Mouse (Mus musculus) lung, postnatal 4 days (tissue): Measurements from ENCODE around the gene Rara.
A peak's percentile ranks its signal among the peaks of the same experiment; 100 is the strongest.

ENCODE experiments used
- DNase-seq, 2 experiments: peaks; one replicate each; pipeline ENCODE4 v3.0.0; 2021

The Rara gene

DNA sequence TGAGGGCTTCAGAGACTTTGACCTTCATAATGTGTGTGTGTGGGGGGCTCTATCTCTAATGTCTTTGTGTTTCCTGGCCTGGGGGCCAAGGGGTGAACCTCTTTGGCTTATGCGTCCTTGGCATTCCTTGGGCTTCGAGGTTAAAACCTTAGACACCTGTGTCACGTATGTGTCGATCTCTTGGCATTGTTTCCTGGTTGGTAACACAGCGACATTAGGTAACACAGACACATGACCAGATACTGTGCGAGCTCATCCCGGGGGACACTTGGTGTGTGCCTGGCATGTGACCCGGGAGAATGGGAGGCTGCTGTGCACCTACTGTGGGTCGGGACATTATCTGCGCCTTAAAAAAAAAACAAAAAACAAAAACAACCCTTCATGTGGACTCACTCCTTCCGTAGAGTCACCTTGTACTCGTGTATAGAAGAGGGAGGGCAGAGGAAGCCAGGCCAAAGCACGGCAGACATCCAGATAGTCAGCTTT, 26.3 kb downstream of the Rara start:
- DNase-seq, result no peak

DNA sequence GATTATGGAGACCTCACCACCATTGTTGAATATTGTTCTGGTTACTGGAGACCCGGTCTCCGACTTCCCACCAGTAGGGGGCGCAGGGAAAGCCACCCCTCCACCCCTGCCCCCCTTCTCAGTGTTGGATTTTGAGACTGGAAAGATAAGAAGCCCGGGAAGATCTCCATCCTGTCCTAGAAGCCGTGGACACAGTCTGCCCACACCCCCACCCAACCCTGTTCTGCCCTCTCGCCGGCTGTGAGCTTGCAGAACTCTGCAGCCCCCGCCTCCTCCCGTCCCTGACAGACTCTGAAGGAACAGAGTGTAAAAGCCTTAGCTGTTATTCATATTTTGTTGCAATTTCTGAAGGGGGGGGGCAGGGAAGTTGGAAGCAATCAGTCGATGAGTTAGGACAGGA, 26.8 kb downstream of the Rara start:
- DNase-seq, result peak; percentile 88 to 91

DNA sequence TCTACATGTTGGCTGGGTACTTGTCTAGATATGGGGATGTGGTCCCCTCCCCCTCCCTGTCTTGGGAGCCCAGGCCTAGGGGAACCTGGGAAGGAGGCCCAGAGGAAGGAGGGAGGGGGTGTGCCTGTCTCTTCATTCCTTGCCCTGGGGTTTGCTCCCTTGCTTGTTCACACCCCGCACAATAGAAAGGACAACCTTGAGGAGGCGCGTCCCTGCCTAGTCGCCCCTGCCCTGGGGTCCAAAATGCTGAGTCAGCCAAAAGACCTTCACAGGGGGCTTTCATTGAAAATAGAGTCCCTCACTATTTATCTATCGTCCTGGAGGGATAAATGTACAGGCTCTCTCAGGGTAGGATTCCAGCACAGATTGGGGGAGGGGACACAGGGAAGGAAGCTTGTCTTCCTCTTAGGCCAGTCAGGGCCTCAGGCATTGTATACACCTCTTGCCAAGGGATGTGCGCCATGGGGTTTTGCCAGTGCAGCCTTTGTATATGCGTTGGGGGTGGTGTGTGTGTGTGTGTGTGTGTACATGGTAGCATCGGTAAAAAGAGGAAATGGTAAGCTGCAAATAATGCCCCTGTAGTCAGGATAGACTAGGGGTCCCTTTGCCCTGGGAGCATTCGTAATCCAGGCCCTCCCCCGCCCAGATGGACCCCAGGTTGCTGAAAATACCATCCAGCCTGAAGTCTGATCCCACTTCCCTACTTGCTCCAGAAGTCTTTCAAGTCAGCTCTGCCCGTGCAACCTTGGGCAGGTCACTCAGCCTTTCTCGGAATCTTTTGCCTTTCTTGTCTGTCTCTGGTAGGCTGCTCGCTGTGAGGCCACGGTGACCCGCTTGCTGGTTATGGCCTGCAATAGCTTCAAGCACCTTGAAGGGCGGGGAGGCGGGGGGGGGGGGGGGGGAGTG, 27.4 kb downstream of the Rara start:
- DNase-seq, result peak; percentile 65 to 80

DNA sequence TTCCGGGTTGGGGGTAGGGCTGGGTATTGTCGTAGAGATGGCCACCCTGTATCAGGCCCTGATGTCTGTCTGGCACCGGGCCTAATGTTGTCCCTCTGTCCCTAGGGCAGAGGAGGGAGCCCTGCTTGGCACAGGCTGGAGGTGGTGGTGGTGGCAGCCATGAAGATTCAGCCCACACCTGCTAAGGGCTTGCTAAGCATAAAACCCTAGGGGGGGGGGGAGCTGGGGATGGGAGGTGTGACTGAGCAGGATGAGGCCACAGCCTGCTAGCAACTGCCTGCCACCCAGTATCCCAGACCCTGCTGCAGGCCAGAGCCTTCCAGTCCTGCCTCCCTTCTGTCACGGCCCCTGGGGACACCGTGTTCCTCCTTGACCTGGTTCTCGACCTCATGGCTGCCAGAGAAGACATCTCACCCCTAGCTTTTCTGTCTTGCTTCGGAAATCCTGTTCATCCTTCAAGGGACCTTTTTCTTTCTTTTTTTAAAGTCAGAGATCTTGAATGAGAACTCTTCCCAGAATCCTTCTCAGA, 28.2 kb downstream of the Rara start:
- peak; percentile 24 to 53 for DNase-seq

DNA sequence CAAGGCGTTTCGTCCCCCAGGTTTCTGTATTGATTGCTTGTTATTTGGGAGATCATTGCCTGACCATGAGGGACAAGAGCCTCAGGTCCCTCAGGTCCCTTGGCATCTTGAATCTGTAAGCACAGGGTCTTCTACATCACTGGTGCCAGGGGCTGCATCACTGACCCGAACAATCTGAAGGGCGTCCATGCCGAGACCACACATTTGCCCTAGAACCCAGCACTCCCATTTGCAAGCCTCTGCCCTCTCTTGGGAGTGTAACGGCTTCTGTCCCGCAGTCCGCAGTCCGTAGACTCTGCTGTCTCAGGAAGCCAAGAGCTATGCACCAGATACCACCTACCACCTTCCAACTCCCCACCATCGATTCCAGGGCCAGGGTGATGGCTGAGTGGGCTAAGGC, 28.7 kb downstream of the Rara start:
- no peak for DNase-seq

DNA sequence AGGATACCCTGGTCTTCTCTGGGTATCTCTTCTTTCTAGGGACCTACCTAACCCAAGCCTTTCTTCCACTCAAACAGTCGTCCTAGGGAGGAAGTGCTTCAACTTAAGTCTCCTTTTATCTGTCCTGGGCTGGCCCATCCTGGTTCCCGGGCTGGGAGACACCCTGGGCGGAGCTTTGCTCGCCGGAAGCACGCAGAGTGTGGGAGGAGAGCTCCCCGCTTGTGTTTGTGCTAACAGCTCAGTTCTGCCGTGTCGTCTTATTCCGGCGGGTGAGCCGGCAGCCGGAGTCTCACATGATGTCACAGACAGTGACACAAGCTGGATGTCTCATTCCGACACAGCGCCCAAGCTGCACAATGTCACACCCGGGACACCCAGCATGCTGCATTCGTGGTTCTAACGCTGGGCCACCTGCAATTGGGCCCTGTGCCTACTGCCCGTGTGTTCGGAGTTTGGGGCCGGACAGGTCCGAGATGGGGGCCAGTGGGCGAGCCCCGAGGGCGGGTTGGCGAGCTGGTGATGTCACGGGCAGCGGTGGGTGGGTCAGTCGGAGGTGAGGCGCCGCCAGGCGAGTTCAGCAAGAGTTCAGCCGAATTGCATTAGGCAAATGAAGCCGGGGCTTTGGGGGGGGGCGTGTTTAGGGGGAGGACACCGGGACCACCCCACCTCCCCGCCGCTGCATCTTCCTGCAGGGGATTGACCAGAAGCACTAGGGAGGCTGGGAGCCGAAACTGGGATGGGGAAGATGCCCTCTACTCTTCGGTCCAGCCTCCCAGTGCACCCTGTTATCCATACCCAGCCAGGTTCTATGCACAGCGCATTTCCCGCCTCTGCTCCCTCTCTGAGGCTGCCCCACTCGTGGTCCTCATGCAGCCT, 32.1 kb downstream of the Rara start:
- peak; percentile 92 to 95 for DNase-seq

DNA sequence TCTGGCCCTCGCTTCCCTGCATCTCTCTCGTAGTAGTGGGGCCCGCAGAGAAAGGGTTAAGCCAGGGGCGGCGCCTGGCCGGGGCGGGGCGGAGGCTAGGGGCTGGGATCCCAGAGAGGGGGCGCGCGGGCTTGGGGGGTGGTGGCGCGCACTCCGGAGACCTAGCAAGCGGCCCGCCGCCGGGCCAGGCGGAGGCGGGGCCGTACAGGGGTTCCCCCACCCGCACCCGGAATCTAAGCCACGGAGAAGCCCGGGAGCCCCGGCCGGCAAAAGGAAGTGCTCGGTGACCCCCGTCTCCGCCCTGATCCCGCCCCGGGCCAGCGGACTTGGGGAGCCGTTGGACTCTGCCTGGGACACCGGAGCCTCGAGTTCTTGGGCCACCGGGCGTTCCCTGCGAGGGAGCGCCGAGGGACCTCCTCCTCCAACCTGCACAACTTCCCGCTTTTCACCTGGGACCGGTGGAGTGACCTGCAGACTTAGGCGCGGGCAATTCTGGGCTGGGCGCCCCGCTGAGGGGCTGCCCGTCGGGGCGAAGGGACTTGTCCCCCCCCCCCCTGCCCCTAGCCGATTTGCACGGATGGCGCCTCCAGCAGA, 32.8 kb downstream of the Rara start:
- DNase-seq, result peak; percentile 92 to 93

DNA sequence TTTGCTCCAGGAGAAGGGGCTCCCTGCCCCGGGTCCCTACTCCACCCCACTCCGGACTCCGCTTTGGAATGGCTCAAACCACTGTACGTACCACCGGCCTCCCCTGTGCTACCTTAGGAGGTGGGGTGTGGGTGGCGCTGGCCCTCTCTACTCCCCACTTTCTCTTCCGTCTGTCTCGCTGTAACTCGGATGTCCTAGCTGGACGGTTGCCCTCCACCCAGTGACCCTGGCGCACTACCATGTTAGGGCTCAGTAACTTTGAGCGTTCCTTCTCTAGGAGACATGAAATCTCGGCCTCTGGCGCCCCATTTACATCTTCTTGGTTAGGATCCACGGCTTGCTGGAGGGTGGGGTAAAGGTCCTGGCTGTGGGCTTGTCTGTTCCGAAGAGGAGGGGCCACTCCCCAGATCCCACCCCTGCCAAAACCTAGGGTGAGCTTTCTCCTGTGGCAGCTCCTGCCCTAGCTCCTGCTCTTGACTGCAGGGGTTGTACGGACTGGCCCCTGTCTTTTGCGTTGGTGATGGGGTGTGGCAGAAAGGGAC, 33.5 kb downstream of the Rara start:
- peak; percentile 59 to 66 for DNase-seq

DNA sequence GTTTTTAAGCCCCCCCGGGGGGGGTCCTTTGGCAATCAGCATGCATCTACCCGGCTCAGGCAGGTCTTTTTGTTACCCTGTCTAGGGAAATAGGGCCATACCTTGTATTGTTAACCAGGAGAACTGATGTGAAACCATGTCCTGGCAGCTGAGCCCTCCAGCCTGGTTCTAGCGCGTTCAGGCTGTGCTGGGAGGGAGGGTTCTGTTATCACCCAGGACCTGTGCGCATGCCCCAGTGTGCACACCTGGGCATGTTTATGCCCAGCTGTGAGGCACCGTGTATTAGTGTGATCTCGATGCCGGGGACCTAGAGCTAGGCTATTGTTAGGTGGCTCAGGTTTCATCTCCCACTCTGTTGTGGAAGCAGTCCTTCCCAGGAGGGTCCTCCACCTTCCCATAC, 34.1 kb downstream of the Rara start:
- DNase-seq, result peak in 1 of 2 experiments; percentile 32

DNA sequence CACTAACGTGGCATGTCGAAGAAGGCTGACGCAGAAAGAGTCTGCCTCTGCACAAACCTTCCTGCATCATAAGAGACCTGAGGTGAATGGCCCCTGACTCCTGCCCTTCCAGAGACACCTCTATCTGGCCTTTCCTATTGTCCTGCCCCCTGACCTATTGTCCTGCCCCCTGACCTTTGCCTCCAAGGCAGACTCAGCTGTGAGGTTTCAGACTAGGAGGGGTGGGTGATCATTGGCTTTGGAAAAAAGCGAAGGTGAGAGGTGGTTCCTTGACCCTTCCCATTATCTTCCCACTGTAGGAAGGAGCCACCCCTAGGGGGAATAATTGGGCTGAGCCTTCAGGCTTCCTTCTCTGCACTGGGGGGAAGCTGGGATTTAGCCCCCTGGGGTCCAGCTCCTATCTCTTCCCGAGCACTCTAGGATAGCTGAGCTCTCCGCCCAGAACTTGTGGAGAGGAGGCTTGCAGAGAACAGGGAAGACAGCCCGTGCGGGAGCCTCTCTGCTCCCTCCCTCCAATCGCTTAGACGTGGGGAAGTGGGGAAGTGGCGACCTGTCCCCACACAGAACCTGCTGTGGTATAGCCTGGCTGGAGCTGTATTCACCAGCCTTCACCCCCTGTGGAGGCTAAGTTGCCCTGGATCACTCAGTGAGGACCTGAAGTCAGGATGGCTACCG, 34.9 kb downstream of the Rara start:
- peak; percentile 34 to 43 for DNase-seq

DNA sequence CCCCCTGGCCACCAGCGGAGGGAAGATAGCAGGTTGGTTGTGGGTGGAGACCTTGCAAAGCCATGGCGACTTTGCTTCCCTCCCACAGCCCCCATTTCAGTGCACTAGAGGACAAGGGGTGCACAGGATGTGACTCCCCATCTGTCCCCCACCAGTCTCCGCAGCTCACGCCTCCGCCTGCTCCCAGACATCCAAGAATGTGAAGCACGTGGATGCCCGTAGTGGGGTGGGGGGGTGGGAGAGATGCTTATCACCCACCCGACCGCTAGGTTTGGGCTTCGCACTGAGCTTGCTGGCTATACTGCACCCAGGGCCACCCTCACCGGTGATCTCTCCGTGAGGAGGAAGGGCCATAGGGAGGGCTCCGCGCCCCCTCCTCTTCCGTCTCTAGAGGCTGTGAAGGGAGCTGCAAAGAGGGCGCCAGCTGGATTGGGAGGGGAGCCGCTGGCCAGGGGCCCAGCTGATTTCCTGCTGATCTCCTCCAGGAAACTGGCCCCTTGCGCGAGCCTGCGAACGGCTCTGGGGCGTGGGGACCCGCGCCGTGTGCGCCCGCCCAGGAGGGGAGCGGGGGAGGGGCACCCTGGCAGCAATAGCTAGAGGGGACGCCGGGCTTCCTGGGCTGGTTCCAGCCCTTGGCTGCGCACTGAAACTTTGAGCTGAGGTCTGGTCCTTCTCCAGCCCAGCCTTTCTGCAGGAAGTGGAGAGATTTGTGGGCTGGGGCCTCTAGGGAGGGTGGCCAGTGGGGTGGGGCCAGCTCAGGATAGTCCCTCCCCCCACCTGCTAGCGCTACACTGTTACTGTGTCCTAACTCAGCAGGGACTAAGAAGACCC, 35.8 kb downstream of the Rara start:
- peak; percentile 93 to 98 for DNase-seq

DNA sequence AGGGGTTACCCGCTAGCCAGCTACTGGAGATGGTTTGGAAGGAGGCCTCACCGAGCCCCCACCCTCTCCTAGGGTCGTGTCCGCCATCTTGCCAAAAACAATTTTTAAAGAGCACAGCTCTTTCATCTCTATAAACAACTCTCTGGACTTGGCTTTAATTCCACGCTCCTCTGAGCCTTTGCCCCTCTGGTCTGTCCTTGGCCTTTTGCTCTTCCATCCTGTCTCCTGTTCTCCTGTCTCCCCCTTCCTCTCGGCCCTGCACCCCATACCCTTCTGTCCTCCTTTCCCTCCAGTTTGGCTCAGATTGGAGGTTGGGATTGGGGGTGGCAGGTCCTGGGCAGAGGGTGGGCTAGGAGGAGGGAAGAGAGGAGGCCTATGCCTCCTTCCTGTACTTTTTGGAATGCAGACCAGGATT, 36.6 kb downstream of the Rara start:
- peak in 1 of 2 experiments; percentile 23 for DNase-seq

DNA sequence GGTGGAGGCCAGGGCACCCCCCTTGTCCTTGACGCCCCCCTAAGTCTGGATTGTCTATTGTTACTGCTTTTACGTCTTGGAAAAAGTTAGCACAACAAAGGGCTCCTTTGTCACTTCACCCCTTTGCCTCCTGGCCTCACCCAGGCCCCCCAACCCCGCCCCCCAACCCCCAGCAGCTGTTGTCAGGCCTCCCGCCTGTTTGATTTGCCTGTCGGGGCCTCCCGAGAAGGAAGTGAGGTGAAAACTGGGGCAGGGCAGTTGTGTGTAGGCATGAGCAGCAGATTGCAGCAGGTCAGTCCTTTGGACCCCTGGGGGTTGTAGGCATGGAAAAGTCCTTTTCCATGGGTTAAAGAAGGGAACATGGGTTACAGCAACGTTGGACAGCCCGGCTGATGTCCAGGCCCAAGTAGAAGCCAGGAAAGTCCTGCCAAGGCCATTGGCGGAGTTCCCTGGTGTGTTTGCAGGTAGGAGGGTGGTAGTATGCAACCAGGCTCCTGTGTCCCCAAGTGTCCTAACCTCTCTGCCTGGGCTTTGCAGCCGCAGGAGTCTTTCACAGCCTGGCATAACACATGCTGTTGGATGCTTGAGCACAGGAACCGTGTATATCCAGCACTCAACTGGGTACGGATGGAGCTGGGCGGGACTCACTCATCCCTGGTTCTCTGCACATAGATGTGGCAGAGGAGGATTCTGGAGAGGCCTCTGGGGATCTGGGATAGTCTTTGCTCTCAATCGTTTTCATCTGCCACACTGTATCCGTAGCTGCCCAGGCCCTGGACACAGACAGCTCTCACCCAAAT, 37.2 kb downstream of the Rara start:
- DNase-seq, result peak; percentile 21 to 39

DNA sequence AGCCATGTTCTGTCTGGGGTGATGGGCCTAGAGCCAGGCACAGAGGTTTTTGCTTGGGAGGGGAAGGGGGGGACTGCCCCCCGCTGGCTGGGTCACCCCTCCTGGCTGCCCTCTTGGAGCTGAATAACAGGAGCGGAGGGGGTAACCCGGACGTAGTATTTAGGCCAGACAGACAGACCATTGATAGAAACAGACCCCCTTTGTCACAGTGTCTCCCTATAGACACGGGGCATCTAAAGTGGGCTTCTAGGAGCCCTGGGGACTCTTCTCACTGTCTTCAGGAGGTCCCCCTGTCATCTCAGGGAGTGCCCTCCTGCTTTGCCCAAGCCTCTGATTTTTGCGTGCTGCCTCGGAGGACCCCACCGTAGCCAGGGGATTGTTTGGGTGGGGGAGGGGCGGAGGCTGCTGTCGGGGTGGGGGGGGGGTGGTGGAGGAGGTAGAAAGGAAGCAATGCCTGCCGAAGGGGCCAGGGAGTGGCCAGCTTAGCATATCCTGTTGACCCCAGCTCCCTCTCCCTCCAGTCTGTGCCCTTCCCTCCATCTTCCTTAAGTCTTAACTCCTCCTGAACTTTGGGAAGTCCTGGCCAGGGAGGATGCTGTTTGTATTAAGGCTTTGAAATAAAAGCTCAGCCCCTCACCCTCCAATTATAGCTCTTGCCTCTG, 37.9 kb downstream of the Rara start:
- peak; percentile 24 to 55 for DNase-seq

DNA sequence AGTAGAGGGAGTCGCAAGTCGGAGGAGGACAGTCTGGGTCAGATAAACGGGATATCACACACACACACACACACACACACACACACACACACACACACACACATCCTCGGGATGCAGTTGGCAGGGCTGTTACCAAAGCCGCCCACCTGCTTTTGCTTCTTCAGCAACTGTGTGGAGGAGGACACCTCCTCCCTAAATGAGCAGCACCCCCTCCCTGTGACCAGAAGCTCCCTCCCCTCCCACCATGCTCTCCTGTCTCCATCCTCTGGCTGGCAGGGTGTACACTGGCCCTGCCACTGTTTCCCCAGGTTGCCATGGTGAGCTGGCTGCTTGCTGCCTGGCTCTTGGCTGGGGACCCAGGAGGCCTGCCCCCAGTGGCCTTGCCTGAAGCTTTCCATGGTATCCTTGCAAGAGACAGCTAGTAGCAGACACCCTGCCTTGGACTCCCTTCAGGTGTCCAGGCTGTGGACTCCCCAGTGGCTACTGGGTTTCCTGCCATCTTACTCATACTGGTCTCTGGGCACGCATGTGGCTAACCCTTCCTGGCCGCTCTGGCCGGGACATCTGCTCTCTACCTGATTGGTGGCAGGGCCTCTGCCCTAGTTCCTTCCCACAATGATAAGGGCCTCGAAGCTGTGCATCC, 39.0 kb downstream of the Rara start:
- peak; percentile 77 to 89 for DNase-seq

DNA sequence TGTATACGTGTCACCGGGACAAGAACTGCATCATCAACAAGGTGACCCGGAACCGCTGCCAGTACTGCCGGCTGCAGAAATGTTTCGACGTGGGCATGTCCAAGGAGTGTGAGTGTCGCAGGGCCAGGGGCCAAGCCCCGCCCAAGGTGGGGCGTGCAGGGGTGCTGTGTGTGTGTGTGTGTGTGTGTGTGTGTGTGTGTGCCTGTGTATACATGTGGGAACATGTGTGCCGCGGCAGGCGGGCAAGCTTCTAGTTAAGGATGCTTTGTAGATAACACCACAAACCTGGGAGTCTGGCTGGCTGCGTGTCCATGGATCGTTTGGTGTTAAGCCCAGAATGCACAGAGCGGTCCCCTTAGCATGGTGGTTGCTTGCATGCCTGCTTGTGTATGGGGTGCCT, 40.5 kb downstream of the Rara start:
- peak; percentile 22 to 53 for DNase-seq

DNA sequence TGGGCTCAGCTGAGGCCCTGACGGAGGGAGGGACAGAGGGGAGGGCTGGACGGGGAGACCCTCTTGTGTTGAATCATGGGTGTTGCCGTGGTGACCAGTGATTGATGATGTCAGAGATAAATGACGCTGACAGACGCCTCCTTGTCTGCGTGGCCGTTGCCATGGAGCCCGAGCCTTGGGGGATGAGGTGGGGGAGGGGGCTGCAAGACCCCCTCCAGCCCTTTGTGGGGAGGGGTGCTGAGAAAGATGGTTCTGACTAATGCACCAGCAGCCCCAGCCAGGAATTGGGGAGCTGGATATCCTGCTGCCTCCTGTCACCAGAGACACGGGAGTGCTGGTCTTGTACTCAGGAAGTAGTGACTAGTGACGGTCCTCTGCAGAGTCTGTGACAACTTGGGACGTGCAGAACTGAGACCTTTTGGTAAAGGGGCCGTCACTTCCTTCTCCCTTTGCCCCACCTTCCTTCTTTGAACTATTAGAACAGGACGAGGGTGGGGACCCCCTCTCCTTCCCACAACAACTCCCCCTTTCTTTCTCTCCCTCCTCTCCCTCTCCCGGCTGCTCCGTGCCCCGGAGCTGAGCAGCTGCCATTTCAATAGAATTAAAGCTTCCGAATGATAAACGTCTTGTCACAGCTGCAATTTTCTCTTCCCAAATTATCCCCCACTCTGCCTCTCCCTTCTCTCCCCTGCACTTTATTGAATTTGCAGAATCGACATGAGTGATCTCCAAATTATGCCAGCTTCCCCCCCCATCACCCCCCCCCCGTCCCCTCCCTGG, 41.3 kb downstream of the Rara start:
- peak in 1 of 2 experiments; percentile 29 for DNase-seq

DNA sequence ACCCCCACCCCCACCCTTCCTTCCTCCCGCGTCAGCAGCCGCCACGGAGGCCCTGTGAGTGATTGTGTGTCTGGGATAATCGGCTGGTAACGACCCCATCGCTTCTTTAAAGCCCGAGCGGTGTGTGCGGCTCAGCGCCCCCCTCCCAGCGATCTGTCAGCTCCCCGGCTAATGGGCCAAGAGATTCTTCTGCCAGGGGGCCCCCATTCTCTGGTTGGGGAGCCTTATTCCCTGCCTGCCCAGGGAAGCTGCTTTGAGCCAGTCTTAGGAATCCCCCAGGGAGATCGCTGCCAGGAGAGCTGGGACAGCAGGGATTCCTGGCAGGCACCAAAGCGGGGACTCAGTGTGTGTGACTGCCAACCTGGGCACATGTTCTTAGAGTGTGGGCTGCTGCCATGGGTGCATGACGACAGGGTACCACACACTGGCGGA, 41.9 kb downstream of the Rara start:
- DNase-seq, result peak; percentile 28 to 48
